8 mouse cellular contexts compared by ENCODE assay signal in the genomic region with DNA sequence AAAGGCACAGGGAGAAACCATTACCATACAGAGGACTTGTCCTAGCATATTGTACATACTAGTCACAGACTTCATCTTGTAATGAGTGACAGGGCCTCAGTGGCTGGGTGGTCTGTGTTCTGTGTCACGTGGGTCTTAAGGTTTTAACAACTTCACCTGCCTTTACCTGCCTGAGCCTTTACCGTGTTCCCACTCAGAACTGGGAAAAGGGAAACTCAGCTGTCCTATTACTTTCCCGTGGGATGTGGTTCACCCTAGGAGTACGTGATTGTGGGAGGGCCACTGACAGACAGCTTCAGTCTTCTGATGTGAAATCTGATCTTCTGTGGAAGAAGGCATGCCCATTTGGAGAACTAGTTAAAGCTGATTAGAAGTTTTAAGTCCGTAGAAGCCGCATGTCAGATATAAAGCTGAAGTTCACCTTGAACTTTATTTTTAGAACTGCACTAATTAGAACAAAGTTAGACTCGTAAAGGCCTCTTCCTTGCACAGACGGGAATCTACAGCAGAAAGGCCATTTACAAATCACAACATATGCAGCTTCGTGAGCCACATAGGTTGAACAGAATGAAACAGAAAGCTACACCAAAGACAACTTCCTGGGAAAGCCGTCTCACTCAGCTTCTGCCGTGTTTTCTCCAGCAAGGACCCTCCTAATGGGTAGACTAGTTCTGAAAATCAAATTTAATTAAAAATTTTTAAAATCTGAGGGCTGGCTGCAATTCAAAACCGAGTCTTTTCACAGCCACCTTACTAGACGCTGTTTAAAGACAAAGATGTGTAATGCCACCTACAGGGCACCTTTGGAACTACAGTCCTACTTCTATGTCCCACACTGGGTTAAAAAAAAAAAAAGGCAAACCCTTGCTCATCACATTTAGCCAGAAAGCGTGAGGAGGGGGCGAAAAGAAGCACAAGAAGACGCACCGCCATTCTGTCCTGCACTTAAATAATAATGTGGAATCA. TPM values are rescaled to one million over a fixed set of nuclear protein-coding genes. Genes with fewer than 3 reads are reported as not detected.
DNase-seq lines count a peak whose midpoint lies in the region; ATAC-seq lines count a peak whose summit lies in the region.

No protein-coding gene starts in this region.

- no peaks in the 10 kb centered on the region for H3K4me1 ChIP-seq in hindbrain, embryonic 11.5 days (replicated peaks; ENCODE audit: control insufficient read depth, insufficient read depth, low read length)
- H3K4me1 ChIP-seq in lung, embryonic 16.5 days (replicated peaks; ENCODE audit: control insufficient read depth, insufficient read depth, low read length) = no peaks in the 10 kb centered on the region; the same call in 1 of the 2 replicates

- no peak for ATAC-seq in hindbrain, embryonic 11.5 days (ENCODE audit: low FRiP score)
- ATAC-seq in lung, embryonic 16.5 days (ENCODE audit: low read depth) = peak; percentile 69

- no peaks in the 10 kb centered on the region for H3K36me3 ChIP-seq in hindbrain, embryonic 11.5 days (ENCODE audit: control insufficient read depth, insufficient read depth, low read length)
- peaks cover 16% of the 10 kb centered on the region for H3K36me3 ChIP-seq in lung, embryonic 16.5 days (ENCODE audit: control insufficient read depth, insufficient read depth, low read length)

- H3K27ac ChIP-seq in hindbrain, embryonic 11.5 days (ENCODE audit: low read depth, low read length) = no peak overlapping the region
- peak overlapping the region; percentile 10; the same call in 1 of the 2 replicates for H3K27ac ChIP-seq in lung, embryonic 16.5 days (ENCODE audit: low read length)

- 31% methylated on average over 17 of the region's 17 CpGs for WGBS in hindbrain, embryonic 11.5 days
- WGBS in lung, embryonic 16.5 days = 22% methylated on average over 17 of the region's 17 CpGs

- no peak overlapping the region for H3K4me3 ChIP-seq in hindbrain, embryonic 11.5 days (ENCODE audit: low read depth, low read length)
- H3K4me3 ChIP-seq in lung, embryonic 16.5 days (ENCODE audit: low read length) = peak overlapping the region; percentile 46

- H3K27me3 ChIP-seq in hindbrain, embryonic 11.5 days (ENCODE audit: control insufficient read depth, insufficient read depth, low read length) = no peaks in the 10 kb centered on the region
- H3K27me3 ChIP-seq in lung, embryonic 16.5 days (ENCODE audit: control insufficient read depth, insufficient read depth, low read depth, low read length) = no peaks in the 10 kb centered on the region

- no peak overlapping the region for H3K4me2 ChIP-seq in hindbrain, embryonic 11.5 days (replicated peaks; ENCODE audit: low read depth, low read length)
- H3K4me2 ChIP-seq in lung, embryonic 16.5 days (ENCODE audit: low read depth, low read length) = peak overlapping the region; percentile 57

- no peak overlapping the region for H3K9ac ChIP-seq in hindbrain, embryonic 11.5 days (ENCODE audit: low read depth, low read length)
- H3K9ac ChIP-seq in lung, embryonic 16.5 days (ENCODE audit: low read length) = peak overlapping the region; percentile 64

- peak; percentile 52 for DNase-seq in WW6 (ENCODE audit: low read depth, low spot score)
- DNase-seq in cerebellum, adult 9-11 months = peak; percentile 77
- peak; percentile 54 to 94 for DNase-seq in frontal cortex, adult 2 months (ENCODE audit: extremely low spot score in 1 of 2, low spot score in 1 of 2)
- peak; percentile 88 for DNase-seq in hindbrain, embryonic 11.5 days (ENCODE audit: low spot score)
- DNase-seq in layer of hippocampus, adult 9-11 months = peak; percentile 73
- peak; percentile 96 for DNase-seq in retina, embryonic 14.5 days (ENCODE audit: low spot score)
- DNase-seq in thymus, postnatal 4 days = peak; percentile 85

- H3K9me3 ChIP-seq in hindbrain, embryonic 11.5 days (ENCODE audit: control insufficient read depth, low read length) = no peaks in the 10 kb centered on the region
- H3K9me3 ChIP-seq in lung, embryonic 16.5 days (ENCODE audit: control insufficient read depth, low read length) = no peaks in the 10 kb centered on the region

RNA-seq across cellular contexts. Expression of gene Vcpkmt, which starts 8.6 kb away (rescaled TPM):
- polyA plus RNA-seq in frontal cortex, adult 2 months (2012; rRNA removed) = 23.7 and 26.8 TPM in 2 replicates
- polyA plus RNA-seq in hindbrain, embryonic 11.5 days (2014; fragmentation: Nextera tagmentation; extraction: Ambion mirVana) = 18.9 and 19.6 TPM in 2 replicates
- 19.0 and 19.9 TPM in 2 replicates for polyA plus RNA-seq in lung, embryonic 16.5 days (2015; fragmentation: Nextera tagmentation; extraction: Ambion mirVana)
